Mouse (Mus musculus) ovary, adult 10 weeks (tissue): ENCODE measurements around the gene Gm20852. TPM values are rescaled to one million over a fixed set of nuclear protein-coding genes. Genes with fewer than 3 reads are reported as not detected.

Experiments used
- polyA plus RNA-seq: library from polyadenylated mRNA; stranded (reverse); fragments of 350-450 nt; fragmentation: Illumina TruSeq; extraction: RNeasy Lipid Tissue Mini Kit (QIAGEN cat#74804); gene quantifications from one replicate; pipeline ENCODE4 v1.2.3, GENCODE M21; 2014

Gene Gm20852
- not detected for polyA plus RNA-seq

GRCm38 (mm10) chrY:66742023-66742422 lies at the start of gene Gm20852:
Gm20852 (minus strand) TSS chrY:66742123.

